Mouse (Mus musculus): ENCODE results near the gene Tmod2.

The Tmod2 gene

DNA sequence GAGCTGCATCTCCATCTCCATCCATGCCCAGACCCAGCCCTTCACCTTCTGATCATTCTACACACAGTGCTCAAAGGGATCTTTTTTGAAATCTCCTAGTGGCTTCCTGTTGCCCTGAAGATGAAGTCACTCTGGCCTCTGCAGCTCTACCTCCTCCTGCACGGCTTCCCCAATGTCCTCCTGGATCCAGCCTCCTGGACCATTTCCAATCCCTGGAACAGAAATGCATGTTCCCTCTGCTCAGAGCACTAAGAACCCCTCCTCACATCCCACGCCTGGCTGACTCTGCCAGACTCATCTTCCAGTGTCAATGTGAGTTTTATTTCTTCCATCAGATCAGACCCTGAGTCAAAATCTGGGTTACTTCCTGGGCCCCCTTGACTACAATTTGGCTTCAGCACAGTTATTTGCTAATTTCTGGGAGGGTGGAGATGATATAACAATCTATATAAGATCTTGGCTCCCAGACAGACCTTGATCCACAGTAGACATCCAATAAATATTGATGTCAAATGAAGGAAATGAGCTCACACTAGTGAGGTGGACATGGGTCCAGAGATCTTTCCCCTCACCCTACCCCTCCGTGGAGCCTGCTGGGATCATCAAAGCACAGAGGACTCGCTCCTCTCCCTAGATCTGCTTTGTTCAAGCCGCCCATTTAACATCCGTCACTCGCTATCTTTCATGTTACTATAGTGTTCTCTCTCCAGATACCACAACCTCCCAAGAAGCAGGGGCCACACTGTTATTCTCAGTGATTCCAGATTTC is 10.8 kb downstream of the Tmod2 start:
- no peak for DNase-seq (ENCODE audit: low read depth, low spot score)

DNA sequence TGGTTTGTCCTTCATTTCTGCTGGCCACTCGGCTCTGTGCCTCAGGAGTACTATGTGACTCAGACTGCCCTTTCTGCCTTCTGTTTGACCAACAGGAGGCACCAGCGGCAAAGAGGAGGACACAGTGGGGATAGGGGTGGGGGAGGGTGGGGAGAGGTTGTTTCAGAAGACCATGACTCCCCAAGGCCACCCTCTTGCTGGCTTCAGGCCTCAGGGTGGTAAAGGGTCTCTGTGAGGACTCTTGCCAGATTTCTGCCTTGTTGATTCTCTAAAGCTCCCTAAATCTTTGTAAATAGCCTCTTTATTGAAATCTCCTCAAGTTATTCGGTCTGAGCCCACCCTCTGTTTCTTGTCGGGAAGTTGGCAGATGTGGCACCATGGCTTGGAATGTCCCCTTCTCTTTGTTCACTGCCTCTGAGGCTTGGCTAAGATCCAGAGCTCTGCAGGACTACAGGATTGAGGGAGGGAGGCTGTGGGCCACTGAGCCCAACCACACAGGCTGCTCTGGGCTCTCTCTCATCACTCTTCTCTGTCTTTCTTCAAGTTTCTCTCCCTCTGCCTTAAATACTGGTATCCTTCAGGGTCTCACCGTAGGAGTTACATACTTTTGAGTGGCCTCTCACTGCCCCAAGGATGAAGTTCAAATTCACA is 11.8 kb downstream of the Tmod2 start:
- no peak for DNase-seq (ENCODE audit: low read depth, low spot score)

DNA sequence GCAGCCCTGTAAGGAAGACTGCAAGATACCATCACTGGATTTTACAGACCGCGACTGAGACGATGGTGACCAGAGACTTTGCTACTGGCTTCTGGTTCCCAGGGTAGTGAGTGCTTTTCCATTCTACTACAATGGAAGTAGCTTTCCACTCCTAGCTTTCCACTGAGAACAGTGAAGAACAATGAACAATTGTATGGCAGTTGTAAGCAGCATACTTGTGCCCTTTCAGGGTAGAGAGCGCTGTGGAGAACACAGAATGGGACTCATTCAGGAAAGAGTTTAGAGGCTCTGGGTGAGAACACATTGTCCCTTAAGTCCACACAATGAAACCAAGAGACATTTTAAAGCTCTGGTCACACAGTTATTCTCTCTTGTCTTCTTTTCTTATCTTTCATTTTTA is 13.5 kb downstream of the Tmod2 start:
- DNase-seq (ENCODE audit: low read depth, low spot score): no peak

DNA sequence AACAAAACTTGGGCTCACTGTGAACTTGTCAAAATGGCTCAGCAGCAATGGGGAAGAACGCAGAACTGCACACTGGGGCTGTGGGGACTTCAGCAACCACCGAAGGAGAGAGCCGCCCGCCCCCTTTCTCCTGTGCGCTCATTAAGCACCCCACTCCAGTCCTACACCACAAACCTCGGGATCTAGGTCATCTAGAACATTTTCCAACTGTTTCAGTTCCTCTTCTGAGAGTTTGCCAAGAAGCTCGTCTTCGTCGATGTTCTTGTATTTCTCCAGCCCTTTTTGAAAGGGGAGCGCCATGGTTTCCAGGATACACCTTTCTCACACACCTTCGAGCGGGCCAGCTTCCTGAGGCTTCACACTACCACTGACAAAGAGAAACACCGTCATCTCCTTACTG is 14.1 kb downstream of the Tmod2 start:
- no peak for DNase-seq (ENCODE audit: low read depth, low spot score)

DNA sequence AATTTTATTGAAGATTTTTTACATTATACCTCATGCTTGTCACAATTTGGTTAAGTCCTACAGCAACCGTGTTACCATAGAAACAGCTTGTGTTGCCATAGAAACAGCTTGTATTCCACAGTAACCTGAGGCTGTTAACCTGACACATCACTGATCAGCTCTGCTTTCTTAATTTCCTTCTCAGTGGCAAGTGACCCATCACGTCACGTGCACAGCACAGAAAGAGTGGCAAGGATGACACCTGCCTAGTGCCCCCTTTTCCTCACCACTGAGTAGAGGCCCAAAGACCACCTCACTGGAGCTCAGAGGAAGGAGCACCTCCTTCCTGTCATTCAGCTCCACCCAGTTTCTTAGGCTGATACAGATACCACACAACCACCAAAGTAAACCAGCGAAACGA is 17.6 kb downstream of the Tmod2 start:
- no peak for DNase-seq (ENCODE audit: low read depth, low spot score)

DNA sequence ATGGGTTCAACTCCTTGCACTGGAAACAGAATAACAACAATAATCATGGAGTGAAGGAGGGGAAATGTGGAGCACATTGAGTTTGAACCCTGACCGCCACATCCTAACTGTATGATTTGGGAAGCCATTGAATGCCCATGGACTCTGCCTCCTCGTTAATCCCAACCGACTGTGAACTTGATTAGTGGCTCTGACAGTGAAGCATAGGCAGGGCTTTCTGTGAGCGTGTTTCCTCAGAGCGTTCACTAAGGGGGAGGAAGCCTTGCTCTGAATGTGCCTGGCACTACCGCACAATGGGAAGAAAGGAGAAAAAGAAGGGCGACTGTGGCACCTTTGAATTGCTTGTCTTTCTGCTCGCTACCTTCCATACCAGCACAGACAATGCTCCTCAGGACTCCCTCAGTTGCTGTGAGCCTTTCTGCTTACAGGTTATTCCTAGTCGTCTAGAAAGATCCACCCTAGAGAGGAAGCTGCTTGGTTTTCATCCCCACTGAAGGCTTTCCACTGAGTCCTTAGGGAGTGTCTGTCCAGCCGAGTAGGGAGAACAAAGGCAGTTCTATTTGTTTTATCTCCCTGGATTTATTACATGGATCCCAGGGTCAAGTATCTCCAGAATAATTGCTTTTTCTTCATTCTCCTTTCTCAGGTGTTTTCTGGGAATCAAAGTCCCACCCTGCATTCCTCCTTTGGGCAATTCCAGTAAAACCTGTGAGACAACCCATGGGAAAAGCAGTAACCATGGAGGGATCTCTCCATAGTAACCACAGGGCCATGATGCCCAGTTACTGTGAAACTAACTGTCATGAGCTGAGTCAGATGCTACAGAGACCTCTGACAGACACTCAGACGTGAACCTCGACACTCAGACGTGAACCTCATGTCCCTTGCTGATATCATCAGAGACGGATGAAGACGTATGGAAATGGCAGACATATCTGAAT is 21.0 kb downstream of the Tmod2 start:
- DNase-seq (ENCODE audit: low read depth, low spot score): no peak

DNA sequence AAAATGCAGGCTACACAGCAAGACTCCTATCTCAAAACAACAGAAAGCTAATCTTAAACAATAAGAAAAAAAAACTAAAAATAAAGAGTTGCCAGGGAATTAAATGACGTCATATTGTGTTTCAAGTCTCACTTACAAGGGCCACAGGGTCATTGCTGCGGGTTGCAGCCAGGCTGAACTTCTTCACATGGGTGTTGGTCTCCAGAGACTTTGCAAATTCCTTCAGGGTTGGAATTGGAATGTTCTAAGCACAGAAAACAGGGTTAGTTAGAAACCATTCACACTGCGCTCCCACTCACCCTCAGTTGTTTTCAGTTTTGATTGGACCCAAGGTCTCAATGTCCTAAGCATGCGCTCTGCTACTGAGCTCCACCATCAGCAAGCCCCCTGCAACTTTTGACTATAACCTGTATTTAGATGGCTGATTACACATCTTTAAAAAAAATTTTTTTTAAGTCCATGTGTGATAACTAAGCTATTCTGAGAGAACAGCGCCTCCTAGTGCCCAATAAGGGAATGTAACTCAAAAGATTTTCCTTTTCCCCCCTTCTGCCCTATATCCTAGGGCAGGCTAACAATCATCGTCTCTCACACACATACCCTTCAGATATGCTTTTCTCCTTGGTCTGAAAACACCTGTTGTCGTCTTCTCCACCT is 29.3 kb downstream of the Tmod2 start:
- DNase-seq (ENCODE audit: low read depth, low spot score): peak; percentile 37

DNA sequence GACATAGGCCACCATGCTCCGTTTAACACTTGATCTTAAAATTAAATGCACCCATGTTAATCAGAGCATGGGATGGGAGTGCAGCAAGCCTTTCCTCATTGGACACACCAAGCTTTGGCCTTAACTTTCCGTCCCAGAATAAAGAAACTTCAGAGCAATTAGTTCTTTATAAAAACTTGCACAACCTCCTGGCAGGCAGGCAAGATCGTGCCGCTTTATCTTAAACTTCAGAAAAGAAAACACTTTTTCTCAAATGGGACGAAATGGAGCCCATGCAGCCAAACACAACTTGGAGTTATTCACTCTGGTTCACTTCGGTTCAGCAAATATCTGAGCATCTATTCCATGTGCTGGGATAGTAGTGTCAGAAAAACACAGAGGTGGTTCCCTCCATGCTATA is 31.8 kb downstream of the Tmod2 start:
- DNase-seq (ENCODE audit: low read depth, low spot score): no peak

DNA sequence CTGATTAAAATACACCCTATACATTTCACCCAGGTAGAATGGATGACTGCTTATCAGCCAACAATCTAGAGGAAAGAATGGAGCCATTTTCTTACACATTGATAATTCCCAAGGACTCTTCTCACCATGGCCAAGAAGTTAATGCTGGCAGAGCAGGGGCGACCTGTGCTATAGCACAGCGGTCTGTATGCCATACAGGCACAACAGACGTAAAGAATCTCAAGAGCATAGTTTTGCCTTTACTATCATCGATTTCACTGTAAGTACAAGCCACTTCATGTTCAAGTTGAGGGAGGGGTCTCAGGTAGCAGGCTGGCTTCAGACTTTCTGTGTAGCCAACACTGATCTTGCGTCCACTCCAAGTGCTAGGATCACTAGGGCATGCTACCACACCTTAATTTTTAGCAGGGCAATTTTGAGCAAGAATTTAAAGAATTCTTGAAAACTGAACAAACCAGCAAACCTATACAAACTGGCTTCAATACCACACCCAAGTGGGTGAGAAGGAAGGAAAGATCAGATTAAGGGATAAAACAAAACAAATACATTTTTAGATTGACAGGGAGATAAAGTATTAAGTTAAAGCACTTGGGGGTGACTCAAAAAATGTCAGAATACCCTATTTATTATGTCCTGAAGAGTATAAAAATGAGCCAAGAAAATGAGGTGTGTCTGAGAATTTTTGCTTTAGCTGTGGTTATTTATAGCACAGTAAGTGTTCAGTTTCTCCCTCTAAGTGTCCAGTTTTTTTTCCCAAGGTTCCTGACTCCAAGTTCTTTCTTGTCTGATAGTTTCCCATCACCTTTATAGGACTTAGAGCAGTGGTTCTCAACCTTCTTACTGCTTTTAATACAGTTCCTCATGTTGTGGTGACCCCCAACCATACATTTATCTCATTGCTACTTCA is 39.8 kb downstream of the Tmod2 start:
- DNase-seq (ENCODE audit: low read depth, low spot score): no peak

DNA sequence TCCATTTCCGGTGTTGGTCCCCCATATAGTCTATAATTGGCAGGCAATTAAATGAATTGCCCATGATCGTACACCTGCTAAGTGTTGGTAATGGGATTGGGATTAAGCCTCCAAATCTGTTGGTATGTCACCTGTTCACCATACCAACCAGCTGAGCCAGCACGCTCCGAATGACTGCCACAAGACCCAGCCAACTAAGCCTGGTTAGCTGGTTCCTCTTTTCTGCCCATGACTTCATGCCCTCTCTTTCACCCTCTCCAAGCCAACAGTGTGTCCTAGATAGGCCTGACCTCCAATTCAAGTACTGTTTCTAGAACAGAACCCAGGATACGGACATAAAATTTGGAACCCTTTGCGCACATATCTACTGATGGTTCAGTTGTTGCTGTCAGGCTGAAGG is 42.7 kb downstream of the Tmod2 start:
- DNase-seq (ENCODE audit: low read depth, low spot score): no peak

DNA sequence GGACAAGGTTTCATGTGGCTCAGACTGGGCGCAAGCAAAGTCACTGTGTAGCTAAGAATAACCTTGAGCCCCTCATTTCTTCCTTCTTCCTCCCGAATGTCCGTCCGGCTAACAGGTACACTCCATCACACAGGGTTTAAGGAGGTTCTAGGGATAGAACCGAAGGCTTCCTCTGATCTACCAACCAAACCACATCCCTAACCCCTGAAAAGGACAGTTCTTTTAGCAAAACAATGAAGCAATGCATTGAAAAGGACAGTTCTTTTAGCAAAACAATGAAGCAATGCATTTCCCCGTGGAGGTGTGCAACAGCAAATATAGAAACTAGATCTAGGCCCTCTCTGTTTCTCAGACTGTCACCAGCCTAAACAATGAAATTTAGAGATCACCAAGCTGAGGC is 46.2 kb downstream of the Tmod2 start:
- no peak for DNase-seq (ENCODE audit: low read depth, low spot score)

DNA sequence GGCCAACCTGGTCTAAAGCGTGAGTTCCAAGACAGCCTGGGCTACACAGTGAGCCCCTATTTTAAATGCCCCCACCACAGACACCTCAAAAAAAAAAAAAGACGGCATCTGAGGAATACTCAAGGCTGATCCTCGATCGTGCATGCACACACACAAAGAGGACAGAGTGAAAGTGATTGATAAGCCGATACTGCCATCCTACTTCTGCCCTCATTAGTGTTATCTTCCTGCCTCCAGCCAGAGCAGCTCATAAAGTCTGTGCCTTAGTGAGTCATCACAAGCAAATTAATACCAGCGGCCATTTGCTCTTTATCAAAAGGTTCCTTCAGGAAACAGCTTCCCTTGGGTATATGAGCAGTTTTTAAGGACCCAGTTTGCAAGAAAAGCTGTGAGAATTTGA is 47.5 kb downstream of the Tmod2 start:
- no peak for DNase-seq (ENCODE audit: low read depth, low spot score)

DNA sequence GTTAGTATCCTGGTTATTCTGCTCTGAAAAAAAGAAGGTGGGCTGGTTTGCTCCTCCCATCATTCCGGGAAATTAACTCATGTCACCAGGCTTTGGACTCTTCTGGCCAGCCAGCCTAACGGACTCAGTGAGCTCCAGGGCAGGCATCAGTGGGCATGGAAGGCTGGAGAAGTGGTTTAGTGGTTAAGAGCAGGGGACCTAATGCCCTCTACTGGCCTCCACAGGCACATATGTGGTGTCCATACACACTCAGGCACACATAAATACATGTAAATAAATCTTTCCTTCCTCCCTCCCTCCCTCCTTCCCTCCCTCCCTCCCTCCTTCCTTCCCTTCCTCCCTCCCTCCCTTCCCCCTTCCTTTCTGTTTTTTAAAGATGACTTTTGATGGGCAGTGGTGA is 47.9 kb downstream of the Tmod2 start:
- DNase-seq (ENCODE audit: low read depth, low spot score): no peak

DNA sequence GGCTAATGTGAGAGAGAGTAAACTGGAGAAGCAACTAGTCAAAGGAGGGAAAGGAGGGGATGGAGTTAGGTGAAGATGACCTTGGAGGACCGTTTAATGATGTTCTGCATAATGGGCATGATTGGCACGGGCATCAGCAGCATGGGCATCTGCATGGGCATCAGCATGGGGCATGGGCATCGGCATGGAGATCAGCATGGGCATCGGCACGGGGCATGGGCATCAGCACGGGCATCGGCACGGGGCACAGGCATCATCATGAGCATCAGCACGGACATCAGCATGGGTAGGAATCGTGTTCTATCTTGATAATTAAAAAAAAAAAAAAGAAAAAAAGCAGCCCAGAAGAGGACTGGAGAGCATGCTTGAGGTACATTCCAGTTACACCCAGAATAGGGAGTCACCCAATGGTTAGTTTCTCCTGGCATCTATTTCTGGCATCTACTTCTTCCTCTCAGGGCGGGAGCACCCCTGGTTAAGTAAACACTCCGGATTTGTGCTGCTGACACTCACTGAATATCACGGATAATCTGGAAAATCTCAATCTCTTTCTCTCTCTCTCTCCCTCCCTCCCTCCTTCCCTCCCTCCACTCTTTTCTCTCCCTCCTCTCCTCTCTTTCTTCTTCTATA is 50.0 kb downstream of the Tmod2 start:
- no peak for DNase-seq (ENCODE audit: low read depth, low spot score)

DNA sequence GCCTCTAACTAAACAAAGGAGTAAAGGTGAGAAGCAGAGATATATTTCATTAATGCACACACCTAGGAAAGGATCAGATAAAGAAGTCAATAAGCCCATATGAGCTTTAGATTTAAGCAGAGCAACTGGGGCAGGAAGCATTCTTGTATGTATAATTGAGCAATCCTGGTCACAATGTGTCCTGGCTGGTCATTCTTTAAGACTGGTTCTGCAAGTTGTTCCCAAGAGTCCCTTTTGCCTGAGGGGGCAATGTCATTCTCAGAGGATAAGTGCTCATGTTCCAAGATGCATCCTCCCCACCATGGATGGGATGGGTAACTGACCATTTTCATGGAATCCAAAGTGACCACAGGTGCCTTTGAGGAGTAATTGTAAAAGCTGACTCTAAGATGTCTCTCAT is 50.8 kb downstream of the Tmod2 start:
- no peak for DNase-seq (ENCODE audit: low read depth, low spot score)

DNA sequence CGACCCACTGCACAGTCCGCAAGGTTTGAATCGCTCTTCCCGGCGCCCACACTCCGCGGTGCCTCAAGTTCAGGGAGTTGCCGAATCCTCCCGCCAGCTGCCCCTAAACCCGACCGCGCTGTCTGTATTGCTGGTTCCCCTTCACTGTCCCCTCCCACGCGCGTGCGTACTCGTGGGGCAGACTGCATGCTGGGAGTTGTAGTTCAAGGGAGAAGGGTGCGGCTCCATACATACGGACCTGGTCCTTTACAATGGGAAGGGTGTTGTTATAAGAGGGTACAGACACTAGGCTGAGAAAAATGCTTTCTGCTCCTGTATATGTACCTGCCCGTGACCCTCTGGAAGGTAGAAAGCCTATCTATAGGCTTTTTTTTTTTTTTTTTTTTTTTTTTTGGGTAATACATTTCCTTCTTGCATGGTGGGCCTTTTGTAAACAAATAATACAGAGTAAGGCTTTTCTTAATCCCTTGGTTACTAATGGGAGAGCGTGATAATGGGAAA is 51.6 kb downstream of the Tmod2 start, which contains the start of gene Tmod3:
TSS of gene Tmod3 (minus strand) at position 146 of the 501 bp plus-strand sequence.
- peak; percentile 87 for DNase-seq (ENCODE audit: low read depth, low spot score)

DNA sequence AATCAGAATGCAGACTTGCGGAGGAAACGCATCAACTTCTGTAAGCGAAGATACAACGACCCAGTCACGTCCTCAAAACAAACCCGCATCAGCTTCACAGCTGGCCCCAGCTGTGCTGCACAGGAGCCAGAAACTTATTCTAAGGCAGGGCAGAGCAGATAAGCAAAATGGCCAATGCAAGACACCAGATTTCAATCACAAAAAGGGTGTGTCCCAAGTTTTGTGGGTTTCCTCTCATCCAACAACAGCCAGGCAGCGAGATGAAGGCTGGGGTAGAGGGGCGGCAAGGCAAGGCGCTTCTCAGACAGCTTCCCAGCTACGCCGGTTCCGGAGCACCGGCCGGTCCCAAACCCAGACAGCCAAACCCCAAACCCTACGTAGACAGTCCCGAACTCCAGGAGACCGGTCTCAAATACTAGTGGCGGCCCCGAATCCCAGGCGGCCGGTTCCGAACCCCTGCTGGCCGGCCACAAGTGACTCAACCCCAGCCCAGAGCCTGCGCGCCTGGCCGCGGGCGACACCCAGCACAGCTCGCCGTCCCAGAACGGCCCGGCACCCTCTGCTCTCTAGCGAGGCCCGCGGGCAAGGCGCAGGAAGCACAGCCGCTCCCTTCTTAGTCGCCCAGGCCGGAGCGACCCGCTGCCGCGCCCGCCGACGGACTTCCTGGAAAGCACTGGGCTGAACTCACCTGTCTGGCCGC is 52.2 kb downstream of the Tmod2 start:
- DNase-seq (ENCODE audit: low read depth, low spot score): peak; percentile 63

DNA sequence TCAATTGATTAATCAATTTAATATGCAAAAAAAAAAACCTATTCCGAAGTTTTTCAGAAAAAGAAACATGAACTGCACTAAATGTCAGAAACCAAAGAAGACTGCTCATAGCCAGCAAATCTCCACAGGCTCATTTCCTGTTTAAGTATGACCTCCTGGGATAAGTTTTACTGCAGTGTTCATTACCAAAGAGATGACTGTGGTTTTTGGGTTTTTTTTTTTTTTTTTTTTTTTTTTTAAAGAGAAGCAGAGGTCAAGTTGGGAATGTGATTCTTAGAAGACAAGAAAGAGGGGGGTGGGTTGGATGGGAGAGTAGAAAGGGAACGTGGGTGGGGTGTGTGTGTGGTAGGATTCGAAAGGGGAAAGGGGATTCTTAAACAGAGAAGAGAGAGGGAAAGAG is 52.8 kb downstream of the Tmod2 start:
- no peak for DNase-seq (ENCODE audit: low read depth, low spot score)

DNA sequence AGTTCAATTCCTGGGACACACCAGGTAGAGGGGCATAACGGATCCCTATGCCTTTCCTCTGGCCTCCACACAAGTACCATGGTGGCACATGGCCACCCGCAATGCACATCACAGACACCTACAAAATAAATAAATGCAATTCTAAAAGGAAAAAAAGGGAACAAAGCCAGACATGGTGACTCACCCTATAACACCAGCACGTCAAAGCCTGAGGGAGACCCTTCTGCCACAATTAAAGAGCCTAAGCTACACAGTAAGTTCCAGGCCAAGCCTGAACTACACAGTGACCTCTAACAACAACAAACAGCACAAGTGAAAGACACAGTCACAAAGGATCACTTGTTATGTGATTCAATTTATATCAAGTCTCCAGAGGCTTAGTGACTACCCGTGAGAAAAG is 57.4 kb downstream of the Tmod2 start:
- no peak for DNase-seq (ENCODE audit: low read depth, low spot score)

Measured in c-Kit-negative CD71-positive TER-119-positive erythroid progenitor cells, embryonic 14.5 days (primary cell).